Mouse (Mus musculus) small intestine, adult 2 months (tissue): ENCODE results near the gene Hnrnpul1.

Experiments
- CTCF ChIP-seq: fragments of 200-500 bp; IDR thresholded peaks from 2 replicates; pipeline ENCODE4 v1.5.1; 2012; ENCODE audit warnings: low read depth, mild to moderate bottlenecking, control low read depth, inconsistent platforms, low read length, moderate library complexity, mixed read lengths; ENCODE audit not compliant: insufficient replicate concordance, insufficient read length; ENCODE audit errors: extremely low read depth
- POLR2A ChIP-seq: fragments of 200-500 bp; IDR thresholded peaks from 2 replicates; pipeline ENCODE4 v1.6.1; 2012; ENCODE audit warnings: low read depth, mild to moderate bottlenecking, control low read depth, inconsistent platforms, low read length, moderate library complexity

DNA sequence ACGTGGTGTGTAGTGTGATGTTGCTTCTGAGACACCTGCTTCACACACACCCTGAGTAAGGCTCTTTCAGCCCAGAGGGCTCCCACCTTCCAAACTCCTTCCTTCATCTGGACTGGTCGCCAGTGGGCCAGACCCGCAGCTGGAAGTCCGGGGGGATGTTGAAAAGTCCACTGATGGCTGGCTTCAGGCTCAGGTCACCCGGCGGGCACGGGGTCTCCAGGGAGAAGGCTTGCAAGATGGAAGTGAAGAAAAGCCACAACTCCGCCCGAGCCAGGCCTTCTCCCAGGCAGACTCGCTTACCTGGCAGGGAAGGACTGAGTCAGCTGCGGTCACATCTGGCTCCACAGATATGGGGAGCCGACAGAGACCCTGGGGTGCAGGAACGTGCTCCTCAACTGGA lies 48.9 kb upstream of the Hnrnpul1 start:
- TF ChIP-seq POLR2A (no peak), CTCF (no peak)
